Mouse (Mus musculus) brain, adult 10 weeks (tissue): ENCODE results near the gene Pls3. TPM values are rescaled to one million over a fixed set of nuclear protein-coding genes. Genes with fewer than 3 reads are reported as not detected.

Experiments used
- polyA plus RNA-seq: library from polyadenylated mRNA; stranded (reverse); fragments of 350-450 nt; fragmentation: Illumina TruSeq; extraction: RNeasy Lipid Tissue Mini Kit (QIAGEN cat#74804); gene quantifications from one replicate; pipeline ENCODE4 v1.2.3, GENCODE M21; 2015; ENCODE audit warnings: low read depth, low replicate concordance

Gene Pls3
- 131 TPM for polyA plus RNA-seq

DNA sequence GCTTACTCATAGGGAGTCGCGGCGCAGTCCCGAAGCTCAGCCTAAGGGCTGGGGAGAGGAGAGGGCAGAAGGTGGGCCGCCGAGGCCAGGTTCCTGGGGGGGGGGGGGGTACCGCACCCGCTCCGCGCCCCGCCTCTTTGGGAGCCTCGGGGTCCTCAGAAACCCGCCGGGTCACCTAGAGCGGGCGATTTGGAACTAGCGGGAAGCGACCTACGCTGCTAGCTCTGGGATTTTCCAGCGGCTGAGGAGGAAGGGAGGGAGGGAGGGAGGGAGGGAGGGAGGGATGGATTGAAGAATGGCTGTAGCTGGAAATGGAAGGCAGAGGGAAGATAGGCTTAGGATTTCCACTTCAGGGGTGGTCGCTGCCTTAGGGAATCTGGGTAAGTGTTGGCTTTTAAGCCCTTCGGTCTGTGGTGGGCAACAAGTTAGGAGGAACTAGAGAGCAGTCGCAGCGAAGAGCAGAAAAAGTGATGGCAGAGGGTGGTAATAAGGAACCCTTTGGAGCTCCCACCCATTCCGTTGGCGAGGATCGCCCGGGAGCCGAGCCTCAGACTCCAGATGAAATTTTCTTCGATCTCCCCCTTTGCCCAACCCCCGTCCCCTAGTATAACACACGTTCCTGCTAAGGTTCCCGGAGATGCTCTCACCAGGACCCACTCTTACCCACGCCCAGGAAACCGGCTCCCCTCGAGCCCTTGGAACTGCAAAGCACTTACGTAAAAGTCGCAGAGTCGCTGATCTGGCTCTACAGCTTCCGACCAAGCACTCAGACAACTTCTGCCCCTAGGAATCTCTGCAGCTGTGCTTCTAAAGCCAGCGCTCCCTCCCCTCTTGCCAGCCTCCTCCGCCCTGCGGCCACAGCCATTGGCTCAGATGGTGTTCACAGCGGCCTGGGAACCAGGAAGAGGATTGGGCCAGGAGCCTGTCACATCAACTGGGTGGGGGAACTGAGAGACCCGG lies at the start of gene Pls3:
Gene Pls3, minus strand, starts transcription at position 851 of the 960 bp plus-strand sequence.

